Mouse (Mus musculus) forebrain, embryonic 11.5 days (tissue): ENCODE measurements around the gene Postn. TPM values are rescaled to one million over a fixed set of nuclear protein-coding genes. Genes with fewer than 3 reads are reported as not detected.

Experiments used
- ATAC-seq: fragments of 200-750 bp; cut with Nextera tagmentation; replicated peaks from 2 replicates; pipeline ENCODE4 v1.8.0; 2017; ENCODE audit warnings: moderate TSS enrichment; ENCODE audit not compliant: low FRiP score
- DNase-seq: peaks from one replicate; pipeline ENCODE4 v3.0.0-alpha.2; 2017; ENCODE audit warnings: low spot score
- H3K27ac ChIP-seq: fragments of 300-500 bp; sonication (generic); 2 replicates; pipeline ENCODE4 v1.5.1; 2014; ENCODE audit warnings: low read depth, low read length
- H3K27me3 ChIP-seq: fragments of 300-500 bp; sonication (generic); 2 replicates; pipeline ENCODE4 v1.6.1; 2014; ENCODE audit warnings: mild to moderate bottlenecking, low read length, mixed read lengths; ENCODE audit not compliant: control insufficient read depth, insufficient read depth
- H3K36me3 ChIP-seq: fragments of 300-500 bp; sonication (generic); 2 replicates; pipeline ENCODE4 v1.6.1; 2014; ENCODE audit warnings: mild to moderate bottlenecking, low read length, moderate library complexity, mixed read lengths; ENCODE audit not compliant: control insufficient read depth, insufficient read depth
- H3K4me1 ChIP-seq: fragments of 300-500 bp; sonication (generic); replicated peaks from 2 replicates; pipeline ENCODE4 v1.6.1; 2014; ENCODE audit warnings: low read length, mixed read lengths; ENCODE audit not compliant: control insufficient read depth, insufficient read depth
- H3K4me2 ChIP-seq: fragments of 300-500 bp; sonication (generic); 2 replicates; pipeline ENCODE4 v1.6.1; 2014; ENCODE audit warnings: low read depth, mild to moderate bottlenecking, low read length, moderate library complexity, mixed read lengths; ENCODE audit not compliant: severe bottlenecking
- H3K4me3 ChIP-seq: fragments of 300-500 bp; sonication (generic); 2 replicates; pipeline ENCODE4 v1.5.1; 2014; ENCODE audit warnings: low read depth, low read length
- H3K9ac ChIP-seq: fragments of 300-500 bp; sonication (generic); 2 replicates; pipeline ENCODE4 v1.6.1; 2014; ENCODE audit warnings: low read length
- H3K9me3 ChIP-seq: fragments of 300-500 bp; sonication (generic); 2 replicates; pipeline ENCODE4 v1.6.1; 2016; ENCODE audit warnings: low read length, mixed read lengths; ENCODE audit not compliant: control insufficient read depth
- WGBS: fragments of 180-500 bp; shearing (Covaris S2); extraction: QIAGEN DNeasy Blood & Tissue Kit; methylation state at CpG from one replicate; pipeline ENCODE4 v1.1.7; 2014; 5-methylcytosine and 5-hydroxymethylcytosine counted together
- polyA plus RNA-seq: library from polyadenylated mRNA; unstranded; fragments of >200 nt; fragmentation: Nextera tagmentation; extraction: Ambion mirVana; gene quantifications from 2 replicates; pipeline ENCODE4 v1.2.1, GENCODE M21; 2014

Gene Postn
- polyA plus RNA-seq, 1 experiment from 2014 or later = 6.9 TPM

DNA sequence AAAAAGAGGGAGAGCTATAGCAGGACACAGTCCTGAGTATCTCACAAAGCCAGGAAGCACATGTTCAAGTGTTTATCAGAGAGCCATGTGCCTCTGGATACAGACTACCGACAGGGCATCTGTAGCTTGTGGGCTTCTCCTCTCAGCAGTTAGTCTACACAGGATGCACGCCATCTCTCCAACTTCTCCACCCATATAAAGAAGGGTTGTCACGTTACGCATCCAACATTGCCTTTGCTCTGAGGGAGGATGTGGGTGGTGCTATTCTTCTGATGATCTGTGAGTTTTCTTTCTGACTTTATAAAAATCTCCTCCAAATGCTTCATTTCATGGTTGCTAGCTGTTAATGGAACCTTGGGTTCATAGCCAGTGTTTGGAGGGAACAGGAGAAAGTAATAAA lies 63.2 kb downstream of the Postn start:
- no peak for ATAC-seq

DNA sequence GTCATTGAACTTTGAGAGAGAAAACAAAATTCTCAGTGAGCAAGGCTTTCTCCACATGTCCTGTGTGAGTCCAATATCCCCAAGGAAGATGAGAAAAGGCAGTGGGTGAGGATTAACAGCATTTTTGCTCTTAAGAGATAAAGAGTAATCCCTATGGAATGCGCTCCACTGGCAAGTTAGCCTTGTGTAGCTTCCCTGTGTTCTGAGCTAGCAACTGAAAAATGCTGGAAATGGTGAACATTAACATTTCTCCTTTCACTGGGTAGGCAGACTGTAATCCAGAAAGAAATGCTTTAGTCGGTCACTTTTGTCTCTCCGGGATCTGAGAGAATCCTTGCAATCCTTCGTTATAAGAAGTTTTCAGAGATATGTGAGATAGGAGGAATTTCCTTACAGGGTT lies 70.8 kb downstream of the Postn start:
- H3K27me3 ChIP-seq = no peaks in the 10 kb centered on the region
- no peak overlapping the region for H3K27ac ChIP-seq
- ATAC-seq (no peak), DNase-seq (no peak)
- H3K4me2 ChIP-seq = no peak overlapping the region
- H3K36me3 ChIP-seq = no peaks in the 10 kb centered on the region
- H3K9ac ChIP-seq = no peak overlapping the region
- no peaks in the 10 kb centered on the region for H3K9me3 ChIP-seq
- H3K4me3 ChIP-seq = no peak overlapping the region
- H3K4me1 ChIP-seq = no peaks in the 10 kb centered on the region
- 60% methylated on average over 4 of the region's 4 CpGs for WGBS

More for the DNA sequence above, 63.2 kb downstream of the Postn start:
- Histone ChIP-seq H3K27ac (no peak overlapping the region), H3K27me3 (no peaks in the 10 kb centered on the region), H3K4me2 (no peak overlapping the region), H3K4me3 (no peak overlapping the region), H3K36me3 (no peaks in the 10 kb centered on the region), H3K9me3 (no peaks in the 10 kb centered on the region), H3K4me1 (no peaks in the 10 kb centered on the region), H3K9ac (no peak overlapping the region)
- DNase-seq = no peak
- WGBS = 91% methylated on average over 4 of the region's 4 CpGs

DNA sequence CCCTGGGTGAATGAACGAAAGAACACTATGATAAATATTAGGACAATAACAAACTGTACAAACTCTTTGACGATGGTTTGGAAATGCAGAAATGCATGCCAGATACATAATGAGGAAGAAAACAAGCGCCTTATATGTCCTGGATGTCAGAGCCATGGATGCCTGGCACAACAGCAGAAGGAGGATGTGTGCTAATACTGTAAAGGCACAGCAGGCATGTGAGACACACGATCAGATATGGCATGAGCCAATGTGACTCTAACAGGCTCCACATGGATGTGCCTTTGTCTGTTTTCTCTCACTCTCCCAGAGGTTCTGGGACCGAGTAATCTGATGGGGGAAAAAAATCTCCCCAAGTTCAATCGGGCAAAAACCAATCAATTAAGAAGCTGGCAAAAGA lies 71.3 kb downstream of the Postn start:
- ATAC-seq (no peak), DNase-seq (no peak)
- Histone ChIP-seq H3K9me3 (no peaks in the 10 kb centered on the region), H3K27me3 (no peaks in the 10 kb centered on the region), H3K9ac (no peak overlapping the region), H3K27ac (no peak overlapping the region), H3K4me1 (no peaks in the 10 kb centered on the region), H3K36me3 (no peaks in the 10 kb centered on the region), H3K4me2 (no peak overlapping the region), H3K4me3 (no peak overlapping the region)
- 75% methylated on average over 6 of the region's 6 CpGs for WGBS

DNA sequence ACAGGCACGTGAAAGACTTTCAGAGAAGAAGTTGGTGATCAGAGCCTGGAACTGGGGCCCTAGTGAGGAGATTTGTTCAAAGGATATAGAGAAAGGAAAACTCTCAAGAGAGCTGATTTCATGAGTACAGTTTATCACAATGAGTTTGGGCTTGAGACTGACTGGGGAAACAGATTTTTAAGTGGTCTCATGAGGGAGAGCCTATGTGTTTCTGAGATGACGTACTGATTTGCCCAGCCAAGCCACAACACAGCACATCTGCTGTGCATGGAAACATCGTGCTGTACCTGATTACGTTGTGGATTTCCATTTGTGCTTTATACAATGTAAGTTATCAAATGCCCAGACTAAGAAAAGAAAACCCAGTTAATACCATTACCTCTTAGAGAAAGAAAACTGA lies 71.7 kb downstream of the Postn start:
- no peak for ATAC-seq
- H3K27ac ChIP-seq = no peak overlapping the region
- no peaks in the 10 kb centered on the region for H3K4me1 ChIP-seq
- no peak for DNase-seq
- no peaks in the 10 kb centered on the region for H3K36me3 ChIP-seq
- no peak overlapping the region for H3K4me2 ChIP-seq
- H3K4me3 ChIP-seq = no peak overlapping the region
- 75% methylated on average over 4 of the region's 4 CpGs for WGBS
- no peaks in the 10 kb centered on the region for H3K27me3 ChIP-seq
- H3K9me3 ChIP-seq = no peaks in the 10 kb centered on the region
- H3K9ac ChIP-seq = no peak overlapping the region

DNA sequence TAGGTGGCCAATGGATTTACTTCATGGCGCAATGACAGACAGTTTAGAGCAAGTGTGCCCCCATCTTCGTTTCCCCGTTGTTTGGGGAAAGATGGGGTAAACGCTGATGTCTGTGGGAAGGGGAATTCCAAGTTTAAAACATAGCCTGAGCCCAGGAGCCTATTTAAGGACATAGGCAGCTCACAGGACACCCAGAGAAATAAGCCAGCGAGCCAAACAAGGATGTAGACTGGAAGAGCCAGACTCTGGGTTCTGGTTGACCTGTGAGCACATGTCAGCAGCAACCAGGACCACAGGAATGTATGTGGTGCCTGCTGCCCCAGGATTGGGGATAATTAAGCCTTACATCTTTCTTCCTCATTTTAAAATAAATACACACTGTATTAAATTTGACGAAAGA lies 73.7 kb downstream of the Postn start:
- Histone ChIP-seq H3K9ac (no peak overlapping the region), H3K27ac (no peak overlapping the region), H3K4me2 (no peak overlapping the region), H3K4me3 (no peak overlapping the region), H3K9me3 (no peaks in the 10 kb centered on the region), H3K36me3 (no peaks in the 10 kb centered on the region), H3K4me1 (no peaks in the 10 kb centered on the region), H3K27me3 (no peaks in the 10 kb centered on the region)
- 90% methylated on average over 6 of the region's 6 CpGs for WGBS
- DNase-seq (no peak), ATAC-seq (no peak)

DNA sequence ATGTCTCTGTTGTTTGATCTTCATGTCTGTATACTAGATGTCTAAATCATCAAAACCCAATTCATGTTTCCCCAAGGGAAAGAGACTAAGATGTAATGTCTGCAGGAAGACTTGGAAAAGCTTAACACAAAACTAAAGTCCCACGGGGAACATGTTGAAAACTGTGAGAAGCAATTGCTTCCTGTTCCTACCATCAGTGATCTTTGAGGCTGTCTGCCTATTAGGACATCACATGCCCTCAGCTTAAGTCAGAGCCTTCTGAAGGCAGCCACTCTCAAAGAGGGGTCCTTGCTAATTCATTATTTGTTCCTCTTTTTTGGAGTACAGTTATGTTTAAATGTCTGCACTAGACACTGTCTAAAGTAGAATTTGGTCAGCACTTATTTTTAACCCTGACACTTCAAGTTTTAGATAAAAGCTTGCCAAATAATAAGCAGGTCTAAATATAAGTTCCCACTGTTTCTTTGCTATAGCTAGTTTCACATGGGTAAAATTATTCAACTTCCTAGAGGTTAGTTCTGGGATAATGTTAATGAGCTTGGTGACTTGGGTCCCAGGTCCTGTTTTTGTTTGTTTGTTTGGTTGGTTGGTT lies 75.6 kb downstream of the Postn start:
- 70% methylated on average over 1 of the region's 1 CpGs for WGBS

More for the DNA sequence above, 75.6 kb downstream of the Postn start:
- Histone ChIP-seq H3K9ac (no peak overlapping the region), H3K4me1 (no peaks in the 10 kb centered on the region), H3K36me3 (no peaks in the 10 kb centered on the region), H3K27ac (no peak overlapping the region), H3K9me3 (no peaks in the 10 kb centered on the region), H3K4me3 (no peak overlapping the region), H3K4me2 (no peak overlapping the region), H3K27me3 (no peaks in the 10 kb centered on the region)
- ATAC-seq (no peak), DNase-seq (no peak)

Other genes with a start within 250 kb of the Postn start
- 1.2 and 1.5 TPM in 2 replicates for gene Trpc4, start 205.1 kb upstream of the Postn start, polyA plus RNA-seq